Mouse (Mus musculus) common myeloid progenitor, adult 5-6 weeks (primary cell): ENCODE measurements around the gene Bloc1s4. TPM values are rescaled to one million over a fixed set of nuclear protein-coding genes. Genes with fewer than 3 reads are reported as not detected.

ENCODE experiments used
- ATAC-seq: replicated peaks from 2 replicates; pipeline ENCODE4 v1.8.0; 2016; ENCODE audit warnings: low read depth, mild to moderate bottlenecking, moderate TSS enrichment, inconsistent platforms; ENCODE audit not compliant: poor library complexity, severe bottlenecking
- total RNA-seq: library from RNA; stranded (forward); fragments of 200-1000, 187-1606 nt; gene quantifications from 2 replicates; pipeline ENCODE4 v1.2.3, GENCODE M21; 2017

Gene Bloc1s4
- 18.3 and 20.3 TPM in 2 replicates for total RNA-seq

- peak; percentile 92 for ATAC-seq
Measured at GRCm38 (mm10) chr5:36748536-36749061, at the start of gene Bloc1s4. Gene Bloc1s4 (minus strand): TSS chr5:36748650.

GRCm38 (mm10) chr5:36797291-36797690 lies 48.8 kb upstream of the Bloc1s4 start:
- ATAC-seq, result no peak

GRCm38 (mm10) chr5:36796296-36797014 lies 48.0 kb upstream of the Bloc1s4 start, which contains the start of gene Mrfap1:
Gene Mrfap1 (minus strand): TSS chr5:36796772.
- ATAC-seq, result peak; percentile 87

GRCm38 (mm10) chr5:36795647-36796295 lies 47.3 kb upstream of the Bloc1s4 start:
- peak; percentile 24; the same call in 1 of the 2 replicates for ATAC-seq

- ATAC-seq, result peak; percentile 22
Measured at GRCm38 (mm10) chr5:36791861-36792260, 43.4 kb upstream of the Bloc1s4 start.

- no peak for ATAC-seq
Measured at GRCm38 (mm10) chr5:36786052-36786451, 37.6 kb upstream of the Bloc1s4 start.

- ATAC-seq, result no peak
Measured at GRCm38 (mm10) chr5:36779512-36779911, 31.1 kb upstream of the Bloc1s4 start.

GRCm38 (mm10) chr5:36778901-36779300 lies 30.5 kb upstream of the Bloc1s4 start:
- ATAC-seq, result no peak

- no peak for ATAC-seq
Measured at GRCm38 (mm10) chr5:36777186-36777585, 28.7 kb upstream of the Bloc1s4 start.

- ATAC-seq, result no peak
Measured at GRCm38 (mm10) chr5:36776021-36776575, 27.6 kb upstream of the Bloc1s4 start.

- no peak for ATAC-seq
Measured at GRCm38 (mm10) chr5:36775317-36775716, 26.9 kb upstream of the Bloc1s4 start.

GRCm38 (mm10) chr5:36772586-36772985 lies 24.1 kb upstream of the Bloc1s4 start:
- no peak for ATAC-seq

GRCm38 (mm10) chr5:36769603-36770002 lies 21.2 kb upstream of the Bloc1s4 start:
- ATAC-seq, result peak; percentile 51

- peak; percentile 91 for ATAC-seq
Measured at GRCm38 (mm10) chr5:36766958-36767703, 18.7 kb upstream of the Bloc1s4 start.

GRCm38 (mm10) chr5:36759848-36760247 lies 11.4 kb upstream of the Bloc1s4 start:
- no peak for ATAC-seq

GRCm38 (mm10) chr5:36757033-36757432 lies 8.6 kb upstream of the Bloc1s4 start:
- peak; percentile 69; the same call in 1 of the 2 replicates for ATAC-seq

GRCm38 (mm10) chr5:36750119-36751078 lies 1.9 kb upstream of the Bloc1s4 start:
- peak; percentile 28; the same call in 1 of the 2 replicates for ATAC-seq

GRCm38 (mm10) chr5:36747794-36748535 lies 485 bp downstream of the Bloc1s4 start:
- peak; percentile 17; the same call in 1 of the 2 replicates for ATAC-seq
